11 mouse cellular contexts compared by ENCODE assay signal in the genomic region with DNA sequence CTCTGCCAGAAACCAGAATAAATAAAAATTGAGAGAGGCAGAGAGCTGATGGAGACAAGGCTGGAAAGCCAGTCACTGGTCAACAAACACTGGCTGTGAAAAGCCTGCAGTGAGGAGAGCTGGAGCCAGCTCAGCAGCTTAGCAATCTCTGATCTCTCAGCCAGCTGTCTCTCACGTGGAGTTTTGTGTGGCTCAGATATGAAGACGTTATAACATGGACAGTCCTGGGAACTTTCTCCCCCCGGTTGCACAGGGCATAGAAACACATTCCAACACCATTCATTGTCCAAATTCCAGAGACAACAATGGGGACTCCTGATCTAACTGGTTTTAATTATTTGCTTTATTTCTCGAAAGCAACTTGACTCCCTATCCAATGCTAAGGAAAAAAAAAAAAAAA. TPM values are rescaled to one million over a fixed set of nuclear protein-coding genes. Genes with fewer than 3 reads are reported as not detected.
A peak's percentile ranks its signal among the peaks of the same experiment; 100 is the strongest.
DNase-seq lines count a peak whose midpoint lies in the region; ATAC-seq lines count a peak whose summit lies in the region.
"Had no signal": no experiment of that assay in that cellular context is flagged by ENCODE, and none has a peak within 500 bp of the region (broad histone marks: within the 10 kb centered on the region; RNA-seq: fewer than 3 reads in every experiment).

No protein-coding gene starts in this region.

- peaks cover 23% of the 10 kb centered on the region for H3K27me3 ChIP-seq in heart, embryonic 12.5 days (replicated peaks)
- H3K27me3 ChIP-seq in heart, embryonic 10.5 days (ENCODE audit: insufficient read depth, poor library complexity, severe bottlenecking), result peaks cover 19% of the 10 kb centered on the region
- H3K27me3 ChIP-seq in forebrain, embryonic 16.5 days (replicated peaks; ENCODE audit: control insufficient read depth, insufficient read depth, low read length), result 0 out of 2 replicates have a peak, but pooled peaks cover under 1% of the 10 kb centered on the region
- H3K27me3 ChIP-seq in midbrain, embryonic 12.5 days, result peaks cover 3% of the 10 kb centered on the region; the same call in 1 of the 2 replicates

- no peak for DNase-seq in heart, embryonic 10.5 days (ENCODE audit: low spot score)
- DNase-seq in ZHBTc4 (ENCODE audit: low read depth, low spot score), result peak; percentile 11
- no peak for DNase-seq in adrenal gland, adult 8-10 months
- DNase-seq in kidney, adult 9 months, result no peak
- no peak for DNase-seq in cerebellum, adult 11-12 months

- no peak overlapping the region for H3K4me3 ChIP-seq in heart, embryonic 12.5 days
- no peak overlapping the region for H3K4me3 ChIP-seq in heart, embryonic 10.5 days
- H3K4me3 ChIP-seq in forebrain, embryonic 16.5 days (replicated peaks; ENCODE audit: low read length), result peak overlapping the region; percentile 23
- peak overlapping the region; percentile 18; the same call in 1 of the 2 replicates for H3K4me3 ChIP-seq in midbrain, embryonic 12.5 days

- no peaks in the 10 kb centered on the region for H3K9me3 ChIP-seq in heart, embryonic 12.5 days (replicated peaks)
- no peaks in the 10 kb centered on the region for H3K9me3 ChIP-seq in heart, embryonic 10.5 days
- no peaks in the 10 kb centered on the region for H3K9me3 ChIP-seq in forebrain, embryonic 16.5 days (ENCODE audit: control insufficient read depth, low read length)
- no peaks in the 10 kb centered on the region for H3K9me3 ChIP-seq in midbrain, embryonic 12.5 days

- H3K9ac ChIP-seq in heart, embryonic 12.5 days, result no peak overlapping the region
- H3K9ac ChIP-seq in forebrain, embryonic 16.5 days (replicated peaks; ENCODE audit: low read depth, low read length), result peak overlapping the region; percentile 39
- peak overlapping the region; percentile 44; the same call in 1 of the 2 replicates for H3K9ac ChIP-seq in midbrain, embryonic 12.5 days (replicated peaks)

- WGBS in heart, embryonic 12.5 days, result 4% methylated on average over 4 of the region's 4 CpGs
- 8% methylated on average over 4 of the region's 4 CpGs for WGBS in heart, embryonic 10.5 days
- WGBS in forebrain, embryonic 16.5 days, result 5% methylated on average over 4 of the region's 4 CpGs
- 1% methylated on average over 4 of the region's 4 CpGs for WGBS in midbrain, embryonic 12.5 days

- H3K4me1 ChIP-seq in heart, embryonic 12.5 days (replicated peaks), result peaks cover 15% of the 10 kb centered on the region
- H3K4me1 ChIP-seq in heart, embryonic 10.5 days, result peaks cover 14% of the 10 kb centered on the region
- peaks cover 18% of the 10 kb centered on the region for H3K4me1 ChIP-seq in forebrain, embryonic 16.5 days (replicated peaks; ENCODE audit: control insufficient read depth, insufficient read depth, low read length)
- peaks cover 23% of the 10 kb centered on the region for H3K4me1 ChIP-seq in midbrain, embryonic 12.5 days

- H3K4me2 ChIP-seq in heart, embryonic 12.5 days, result peak overlapping the region; percentile 33; the same call in 1 of the 2 replicates
- H3K4me2 ChIP-seq in forebrain, embryonic 16.5 days (ENCODE audit: low read length), result peak overlapping the region; percentile 85
- H3K4me2 ChIP-seq in midbrain, embryonic 12.5 days (replicated peaks), result peak overlapping the region; percentile 69

- no peak for ATAC-seq in heart, embryonic 12.5 days (ENCODE audit: insufficient number of reproducible peaks, low FRiP score)
- no peak for ATAC-seq in forebrain, embryonic 16.5 days
- ATAC-seq in midbrain, embryonic 12.5 days (ENCODE audit: low FRiP score, low read depth), result no peak

- no peak overlapping the region for H3K27ac ChIP-seq in heart, embryonic 12.5 days (ENCODE audit: poor library complexity, severe bottlenecking)
- no peak overlapping the region for H3K27ac ChIP-seq in heart, embryonic 10.5 days
- peak overlapping the region; percentile 54 for H3K27ac ChIP-seq in forebrain, embryonic 16.5 days (ENCODE audit: low read length)
- peak overlapping the region; percentile 78 for H3K27ac ChIP-seq in midbrain, embryonic 12.5 days (replicated peaks)

- H3K36me3 ChIP-seq in heart, embryonic 12.5 days, result no peaks in the 10 kb centered on the region
- no peaks in the 10 kb centered on the region for H3K36me3 ChIP-seq in heart, embryonic 10.5 days
- no peaks in the 10 kb centered on the region for H3K36me3 ChIP-seq in forebrain, embryonic 16.5 days (ENCODE audit: control insufficient read depth, insufficient read depth)
- H3K36me3 ChIP-seq in midbrain, embryonic 12.5 days, result no peaks in the 10 kb centered on the region

RNA-seq across cellular contexts. Expression of a gene that starts 2.2 kb away (rescaled TPM):
- 1.5 and 1.8 TPM in 2 replicates for polyA plus RNA-seq in heart, embryonic 12.5 days (2016; fragmentation: Nextera tagmentation; extraction: Ambion mirVana)
- 1.5 and 1.9 TPM in 2 replicates for polyA plus RNA-seq in heart, embryonic 10.5 days (2016; fragmentation: Nextera tagmentation; extraction: Ambion mirVana)
- 11.4 and 12.8 TPM in 2 replicates for polyA plus RNA-seq in forebrain, embryonic 16.5 days (2015; fragmentation: Nextera tagmentation; extraction: Ambion mirVana)
- polyA plus RNA-seq in midbrain, embryonic 12.5 days (2016; fragmentation: Nextera tagmentation; extraction: Ambion mirVana), result 12.3 and 13.2 TPM in 2 replicates
- total RNA-seq in adrenal gland, adult 8-10 months (2022), result 1 to 10 TPM; 2.4 to 4.1 (median 3.3) TPM
- total RNA-seq: common myeloid progenitor, adult 5-6 weeks; hematopoietic stem cell, adult 5-6 weeks had no signal
- polyA plus RNA-seq: liver, adult 2 months had no signal

Comparison
In these comparisons a context has a peak if more than half of its experiments do, and no peak if none do; other contexts are left out.
1. H3K27ac ChIP-seq: peak in forebrain, embryonic 16.5 days (single experiment) and midbrain, embryonic 12.5 days (single experiment); none in heart, embryonic 12.5 days (single experiment) and heart, embryonic 10.5 days (single experiment).
2. H3K4me2 ChIP-seq: peak in every context shown above with its lines; median percentile 85 in forebrain, embryonic 16.5 days; 69 in midbrain, embryonic 12.5 days; 33 in heart, embryonic 12.5 days.
3. H3K4me3 ChIP-seq: peak in forebrain, embryonic 16.5 days (single experiment) and midbrain, embryonic 12.5 days (single experiment); none in heart, embryonic 12.5 days (single experiment) and heart, embryonic 10.5 days (single experiment).